Comparison of ENCODE assay signal across 21 mouse cellular contexts in the genomic region with DNA sequence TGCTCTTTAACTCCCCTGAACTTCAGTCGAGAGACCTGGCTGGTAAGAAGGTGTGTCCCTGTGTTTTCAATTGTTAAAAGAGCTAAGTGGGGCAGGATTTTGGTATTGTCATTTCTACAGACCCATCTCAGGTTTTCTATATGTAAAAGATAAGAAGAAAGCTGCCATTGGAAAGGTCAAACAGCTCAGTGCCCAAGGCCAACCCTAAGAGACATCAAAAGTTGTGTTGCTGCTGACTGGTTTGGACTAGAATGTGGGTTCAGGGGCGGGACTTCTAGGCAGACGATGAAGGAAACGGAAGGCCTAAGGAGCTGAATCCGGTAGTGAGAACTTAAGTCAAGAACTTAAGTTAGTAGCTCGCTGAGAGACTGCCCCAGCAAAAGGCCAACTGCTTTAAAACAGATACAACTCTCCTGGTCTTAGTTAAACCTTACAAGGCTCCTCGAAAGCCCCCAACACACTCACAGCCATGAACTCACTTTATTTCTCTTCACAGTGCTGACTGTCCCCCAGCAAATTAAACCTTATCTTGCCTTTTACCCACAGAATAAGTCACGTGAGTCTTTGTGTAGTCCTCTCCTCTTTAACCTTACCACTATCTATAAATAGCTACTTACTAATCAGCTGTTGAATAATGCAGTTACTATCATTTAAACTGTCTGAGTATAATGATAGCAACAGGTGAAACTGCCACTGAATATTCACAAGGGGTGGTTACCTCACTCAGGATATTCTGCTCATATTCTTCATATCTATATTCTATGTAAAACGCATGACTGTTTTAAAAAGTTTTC.
A peak's percentile ranks its signal among the peaks of the same experiment; 100 is the strongest.
DNase-seq lines count a peak whose midpoint lies in the region; ATAC-seq and TF ChIP-seq lines count a peak whose summit lies in the region.
"Had no signal": no experiment of that assay in that cellular context is flagged by ENCODE, and none has a peak within 500 bp of the region (broad histone marks: within the 10 kb centered on the region; RNA-seq: fewer than 3 reads in every experiment).

No protein-coding gene starts in this region.

- H3K4me3 ChIP-seq in heart, postnatal 0 days (ENCODE audit: low read depth, low read length), result no peak overlapping the region
- H3K4me3 ChIP-seq: embryonic facial prominence, embryonic 13.5 days; forebrain, embryonic 13.5 days; hindbrain, embryonic 13.5 days; limb, embryonic 10.5 days had no signal

- H3K9ac ChIP-seq in heart, postnatal 0 days (replicated peaks; ENCODE audit: low read depth, low read length), result no peak overlapping the region; the same call in 1 of the 2 replicates
- H3K9ac ChIP-seq: embryonic facial prominence, embryonic 13.5 days; forebrain, embryonic 13.5 days; hindbrain, embryonic 13.5 days had no signal

- ATAC-seq in heart, postnatal 0 days (ENCODE audit: insufficient read depth, low read depth), result no peak
- peak; percentile 47 for ATAC-seq in megakaryocyte-erythroid progenitor cell, adult 5-6 weeks (replicated peaks; ENCODE audit: low FRiP score, low TSS enrichment, poor library complexity, severe bottlenecking)
- ATAC-seq: forebrain, embryonic 13.5 days had no signal

- H3K4me2 ChIP-seq in heart, postnatal 0 days (ENCODE audit: low read depth, low read length), result no peak overlapping the region; the same call in 1 of the 2 replicates
- H3K4me2 ChIP-seq: embryonic facial prominence, embryonic 13.5 days; forebrain, embryonic 13.5 days; hindbrain, embryonic 13.5 days had no signal

- TF ChIP-seq CTCF in heart, postnatal 0 days (IDR thresholded peaks at IDR 0.05; ENCODE audit: low read depth), result no peak

- no peak for TF ChIP-seq EP300 in heart, postnatal 0 days (IDR thresholded peaks at IDR 0.05; ENCODE audit: low read depth)

- H3K9me3 ChIP-seq in heart, postnatal 0 days (replicated peaks; ENCODE audit: control insufficient read depth, low read length), result no peaks in the 10 kb centered on the region
- H3K9me3 ChIP-seq: embryonic facial prominence, embryonic 13.5 days; forebrain, embryonic 13.5 days; hindbrain, embryonic 13.5 days; limb, embryonic 10.5 days had no signal

- H3K27me3 ChIP-seq in heart, postnatal 0 days (ENCODE audit: control insufficient read depth, insufficient read depth, low read length), result no peaks in the 10 kb centered on the region
- H3K27me3 ChIP-seq: embryonic facial prominence, embryonic 13.5 days; forebrain, embryonic 13.5 days; hindbrain, embryonic 13.5 days had no signal

- H3K4me1 ChIP-seq in heart, postnatal 0 days (ENCODE audit: control insufficient read depth, insufficient read depth), result peaks cover 16% of the 10 kb centered on the region

- no peaks in the 10 kb centered on the region for H3K36me3 ChIP-seq in heart, postnatal 0 days (replicated peaks; ENCODE audit: control insufficient read depth, insufficient read depth, low read length)
- H3K36me3 ChIP-seq: embryonic facial prominence, embryonic 13.5 days; hindbrain, embryonic 13.5 days had no signal

- 64% methylated on average over 9 of the region's 9 CpGs for WGBS in heart, postnatal 0 days

- peak; percentile 12 for DNase-seq in adrenal gland, postnatal 14 days
- no peak for DNase-seq in adrenal gland, postnatal 25 days
- DNase-seq in heart, postnatal 0 days (ENCODE audit: low spot score), result no peak
- no peak for DNase-seq in heart, postnatal 4 days
- DNase-seq in T-cell, adult 2 months (ENCODE audit: low spot score), result peak; percentile 8
- no peak for DNase-seq in kidney, adult 8-10 months
- no peak for DNase-seq in adipocyte (ENCODE audit: low spot score)
- DNase-seq: adrenal gland, postnatal 10 days; cerebellum, postnatal 36 days; kidney, adult 18-20 months; kidney, postnatal 4 days; layer of hippocampus, postnatal 36 days; lung, adult 2 months; spleen, adult 18-20 months; thymus, postnatal 4 days had no signal

- H3K27ac ChIP-seq in heart, postnatal 0 days (ENCODE audit: low read depth), result peak overlapping the region; percentile 59
- H3K27ac ChIP-seq: embryonic facial prominence, embryonic 13.5 days; forebrain, embryonic 13.5 days; hindbrain, embryonic 13.5 days; limb, embryonic 10.5 days; stomach, postnatal 0 days had no signal

Comparison
In these comparisons a context has a peak if more than half of its experiments do, and no peak if none do; other contexts are left out.
1. DNase-seq: peak in adrenal gland, postnatal 14 days (single experiment) and T-cell, adult 2 months (single experiment); none in adrenal gland, postnatal 25 days (single experiment), heart, postnatal 0 days (single experiment), heart, postnatal 4 days (single experiment), kidney, adult 8-10 months (0 of 2) and adipocyte (single experiment).